Mouse (Mus musculus): ENCODE results near the gene Gm10439. TPM values are rescaled to one million over a fixed set of nuclear protein-coding genes. Genes with fewer than 3 reads are reported as not detected.

Gm10439 gene
- polyA plus RNA-seq (2012; rRNA removed; ENCODE audit: low replicate concordance), result not detected in 2 replicates

GRCm38 (mm10) chrX:149594270-149594669 lies at the start of gene Gm10439:
Gm10439 (plus strand) TSS chrX:149594570.

Other genes starting within 250 kb of the Gm10439 start
- not detected in 2 replicates for gene Gm15085, start 147.0 kb upstream of the Gm10439 start, polyA plus RNA-seq (2012; rRNA removed; ENCODE audit: low replicate concordance)
- not detected in 2 replicates for gene Gm15097, start 189.9 kb downstream of the Gm10439 start, polyA plus RNA-seq (2012; rRNA removed; ENCODE audit: low replicate concordance)